Mouse (Mus musculus) lung, embryonic 16.5 days (tissue): ENCODE results near the gene Map4. TPM values are rescaled to one million over a fixed set of nuclear protein-coding genes. Genes with fewer than 3 reads are reported as not detected.

Source experiments
- ATAC-seq: fragments of 200-750 bp; cut with Nextera tagmentation; 2 replicates; pipeline ENCODE4 v1.8.0; 2017; ENCODE audit warnings: low read depth, mild to moderate bottlenecking, moderate library complexity
- H3K27ac ChIP-seq: fragments of 300-500 bp; sonication (generic); 2 replicates; pipeline ENCODE4 v1.5.1; 2014; ENCODE audit warnings: mild to moderate bottlenecking, control low read depth, low read length
- H3K27me3 ChIP-seq: fragments of 300-500 bp; sonication (generic); 2 replicates; pipeline ENCODE4 v1.6.1; 2014; ENCODE audit warnings: low read depth, low read length, mixed read lengths; ENCODE audit not compliant: control insufficient read depth, insufficient read depth
- H3K36me3 ChIP-seq: fragments of 300-500 bp; sonication (generic); 2 replicates; pipeline ENCODE4 v1.6.1; 2014; ENCODE audit warnings: low read length; ENCODE audit not compliant: control insufficient read depth, insufficient read depth
- H3K4me1 ChIP-seq: fragments of 300-500 bp; sonication (generic); replicated peaks from 2 replicates; pipeline ENCODE4 v1.6.1; 2014; ENCODE audit warnings: low read length, mixed read lengths; ENCODE audit not compliant: control insufficient read depth, insufficient read depth
- H3K4me2 ChIP-seq: fragments of 300-500 bp; sonication (generic); 2 replicates; pipeline ENCODE4 v1.6.1; 2014; ENCODE audit warnings: low read depth, low read length, control low read depth
- H3K4me3 ChIP-seq: fragments of 300-500 bp; sonication (generic); 2 replicates; pipeline ENCODE4 v1.5.1; 2014; ENCODE audit warnings: mild to moderate bottlenecking, low read length, control low read depth
- H3K9ac ChIP-seq: fragments of 300-500 bp; sonication (generic); 2 replicates; pipeline ENCODE4 v1.6.1; 2014; ENCODE audit warnings: low read length, control low read depth
- H3K9me3 ChIP-seq: fragments of 300-500 bp; sonication (generic); 2 replicates; pipeline ENCODE4 v1.6.1; 2016; ENCODE audit warnings: low read length; ENCODE audit not compliant: control insufficient read depth
- WGBS: fragments of 180-500 bp; shearing (Covaris S2); extraction: QIAGEN DNeasy Blood & Tissue Kit; methylation state at CpG from one replicate; pipeline ENCODE4 v1.1.7; 2014; 5-methylcytosine and 5-hydroxymethylcytosine counted together
- polyA plus RNA-seq: library from polyadenylated mRNA; unstranded; fragments of >200 nt; fragmentation: Nextera tagmentation; extraction: Ambion mirVana; gene quantifications from 2 replicates; pipeline ENCODE4 v1.2.1, GENCODE M21; 2015

The Map4 gene
- polyA plus RNA-seq, 1 experiment from 2014 or later, result 56.2 TPM

DNA sequence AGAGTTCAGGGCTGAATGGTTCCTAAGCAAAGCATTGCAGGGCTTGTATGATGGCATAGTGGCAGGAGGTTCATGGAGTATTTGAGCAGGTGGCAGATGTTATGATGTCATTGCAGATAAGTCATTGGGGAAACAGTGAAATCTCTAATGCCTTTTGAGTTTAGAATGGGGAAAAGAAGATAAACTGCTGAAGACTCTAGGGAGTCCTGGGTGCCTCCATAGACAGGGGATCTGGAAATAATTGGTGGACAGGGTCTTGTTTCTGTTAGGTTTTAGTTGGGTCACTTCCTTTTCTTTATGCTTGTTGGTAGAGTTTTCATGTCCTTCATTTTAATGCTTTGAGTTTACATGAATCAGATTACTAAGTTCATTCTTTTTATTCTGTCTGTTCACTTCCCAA, 116.0 kb downstream of the Map4 start:
- Histone ChIP-seq H3K4me3 (no peak overlapping the region), H3K36me3 (no peaks in the 10 kb centered on the region; the same call in 1 of the 2 replicates), H3K9me3 (no peaks in the 10 kb centered on the region), H3K27me3 (no peaks in the 10 kb centered on the region), H3K4me2 (no peak overlapping the region), H3K27ac (no peak overlapping the region), H3K4me1 (no peaks in the 10 kb centered on the region; the same call in 1 of the 2 replicates), H3K9ac (no peak overlapping the region)
- ATAC-seq, result no peak

DNA sequence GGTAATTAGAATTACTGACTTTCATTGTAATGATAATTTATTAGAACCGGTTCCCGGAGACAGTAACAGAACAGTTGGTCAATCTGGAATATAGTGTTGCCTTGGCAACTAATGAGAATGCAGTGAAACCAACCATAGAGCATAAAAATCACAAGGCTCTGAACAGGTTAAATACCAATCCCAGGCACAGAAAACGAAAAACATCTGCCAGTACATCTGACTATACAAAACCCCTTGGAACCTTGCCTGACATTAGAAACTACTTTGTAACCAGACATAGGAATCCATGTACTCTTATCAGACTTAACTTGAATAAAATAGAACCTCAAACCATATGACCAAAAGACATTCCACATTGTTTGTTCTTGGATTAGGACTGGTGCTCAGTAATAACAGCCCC, 116.6 kb downstream of the Map4 start:
- 76% methylated on average over 3 of the region's 3 CpGs for WGBS
- Histone ChIP-seq H3K9me3 (no peaks in the 10 kb centered on the region), H3K36me3 (no peaks in the 10 kb centered on the region; the same call in 1 of the 2 replicates), H3K4me3 (no peak overlapping the region), H3K9ac (no peak overlapping the region), H3K27me3 (no peaks in the 10 kb centered on the region), H3K4me2 (no peak overlapping the region), H3K27ac (no peak overlapping the region), H3K4me1 (peaks cover 2% of the 10 kb centered on the region; the same call in 1 of the 2 replicates)
- no peak for ATAC-seq

DNA sequence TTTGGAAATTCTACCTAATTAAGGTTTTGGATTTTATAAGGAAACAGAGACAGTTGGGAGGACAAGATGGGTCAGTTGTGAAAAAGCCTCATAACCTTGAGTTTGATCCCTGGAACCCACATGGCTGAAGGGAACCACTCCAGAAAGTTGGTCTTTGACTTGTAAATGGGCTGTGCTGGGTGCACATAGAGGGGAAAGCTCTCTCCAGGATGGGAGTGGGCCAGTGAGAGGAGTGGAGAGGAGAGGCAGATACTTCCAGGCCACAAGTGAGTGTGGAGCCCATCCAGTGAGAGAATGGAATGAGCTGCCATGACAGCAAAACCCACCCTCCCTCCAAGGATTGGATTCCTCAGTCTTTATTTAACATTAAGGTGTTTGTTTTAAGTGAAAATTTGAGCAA, 119.9 kb downstream of the Map4 start:
- H3K9ac ChIP-seq, result no peak overlapping the region
- ATAC-seq, result no peak
- H3K27me3 ChIP-seq, result no peaks in the 10 kb centered on the region
- H3K36me3 ChIP-seq, result no peaks in the 10 kb centered on the region
- H3K4me1 ChIP-seq, result peaks cover 12% of the 10 kb centered on the region; the same call in 1 of the 2 replicates
- no peak overlapping the region for H3K4me3 ChIP-seq
- no peak overlapping the region for H3K4me2 ChIP-seq
- no peak overlapping the region for H3K27ac ChIP-seq
- no peaks in the 10 kb centered on the region for H3K9me3 ChIP-seq

GRCm38 (mm10) chr9:110051869-110052661, 120.8 kb downstream of the Map4 start:
- no peak for ATAC-seq
- Histone ChIP-seq H3K27ac (no peak overlapping the region), H3K9me3 (no peaks in the 10 kb centered on the region), H3K27me3 (no peaks in the 10 kb centered on the region), H3K9ac (no peak overlapping the region), H3K4me1 (peaks cover 12% of the 10 kb centered on the region; the same call in 1 of the 2 replicates), H3K4me2 (no peak overlapping the region), H3K36me3 (no peaks in the 10 kb centered on the region), H3K4me3 (no peak overlapping the region)
- 66% methylated on average over 23 of the region's 23 CpGs for whole genome bisulfite sequencing

- no peak overlapping the region for H3K4me3 ChIP-seq
- H3K27ac ChIP-seq, result no peak overlapping the region
- no peaks in the 10 kb centered on the region for H3K36me3 ChIP-seq
- no peaks in the 10 kb centered on the region for H3K27me3 ChIP-seq
- ATAC-seq, result no peak
- H3K4me2 ChIP-seq, result no peak overlapping the region
- 75% methylated on average over 4 of the region's 4 CpGs for WGBS
- H3K4me1 ChIP-seq, result peaks cover 12% of the 10 kb centered on the region; the same call in 1 of the 2 replicates
- H3K9me3 ChIP-seq, result no peaks in the 10 kb centered on the region
- H3K9ac ChIP-seq, result no peak overlapping the region
Measured at GRCm38 (mm10) chr9:110052951-110053304, 121.7 kb downstream of the Map4 start.

DNA sequence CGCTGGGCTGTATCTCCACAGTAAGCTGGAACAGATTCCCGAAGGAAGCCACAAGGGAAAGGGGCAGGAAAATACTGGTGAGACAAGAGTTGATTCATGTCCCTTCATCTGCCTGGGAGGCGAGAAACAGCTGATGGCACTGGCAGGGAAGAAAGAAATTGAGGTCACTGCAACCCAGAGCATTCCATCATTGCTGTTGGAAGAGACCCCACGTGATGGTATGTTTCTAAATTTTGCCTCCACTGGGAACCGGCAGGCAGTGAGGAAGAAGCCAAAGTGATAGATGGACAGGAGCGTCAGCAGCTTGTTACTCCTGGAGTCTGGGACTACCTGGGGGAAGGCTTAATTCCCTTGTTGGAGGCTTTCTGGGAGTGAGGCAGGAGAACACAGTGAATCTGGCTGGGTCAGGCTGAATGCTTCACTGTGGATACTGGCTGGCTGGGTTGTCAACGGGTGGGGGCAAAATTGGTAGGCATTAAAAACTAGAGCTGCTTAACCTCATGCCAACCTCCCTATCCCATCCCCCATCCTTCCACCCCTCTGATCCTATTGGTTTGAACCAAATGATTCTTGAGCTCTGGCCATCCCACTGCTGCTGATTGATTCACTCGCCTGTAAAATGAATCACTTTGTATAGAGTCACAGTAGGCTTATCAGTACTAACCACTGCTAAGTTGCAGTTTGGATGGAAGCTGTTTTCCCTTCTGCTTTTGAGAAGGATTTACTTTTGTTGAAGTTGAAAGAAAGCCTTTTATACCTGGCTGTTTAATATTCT, 122.2 kb downstream of the Map4 start:
- no peak overlapping the region for H3K4me2 ChIP-seq
- H3K4me1 ChIP-seq, result peaks cover 12% of the 10 kb centered on the region; the same call in 1 of the 2 replicates
- H3K27me3 ChIP-seq, result no peaks in the 10 kb centered on the region
- ATAC-seq, result no peak
- 47% methylated on average over 8 of the region's 8 CpGs for WGBS
- no peaks in the 10 kb centered on the region for H3K9me3 ChIP-seq
- H3K36me3 ChIP-seq, result no peaks in the 10 kb centered on the region
- H3K4me3 ChIP-seq, result no peak overlapping the region
- no peak overlapping the region for H3K9ac ChIP-seq
- H3K27ac ChIP-seq, result no peak overlapping the region

DNA sequence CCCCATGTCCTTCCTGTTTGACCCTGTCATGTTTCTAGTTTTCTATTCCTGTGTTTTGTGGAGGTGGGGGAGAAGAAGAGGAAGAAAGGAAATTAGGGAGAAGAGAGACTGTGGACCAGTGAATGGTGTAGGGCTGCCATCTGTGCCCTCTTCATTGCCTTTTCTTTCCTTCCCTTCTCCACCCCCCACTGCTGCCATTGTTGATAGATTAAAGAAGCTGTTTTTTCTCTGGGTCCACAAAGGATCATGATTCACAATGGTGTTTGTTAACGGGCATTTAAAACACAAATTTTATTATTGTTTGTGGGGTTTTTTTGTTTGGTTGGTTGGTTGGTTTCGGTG, 122.8 kb downstream of the Map4 start:
- Histone ChIP-seq H3K4me2 (no peak overlapping the region), H3K27me3 (no peaks in the 10 kb centered on the region), H3K36me3 (no peaks in the 10 kb centered on the region), H3K4me3 (no peak overlapping the region), H3K4me1 (peaks cover 15% of the 10 kb centered on the region), H3K27ac (no peak overlapping the region), H3K9ac (no peak overlapping the region), H3K9me3 (no peaks in the 10 kb centered on the region)
- 76% methylated on average over 2 of the region's 2 CpGs for whole genome bisulfite sequencing
- ATAC-seq, result no peak

GRCm38 (mm10) chr9:110054781-110055180, 123.5 kb downstream of the Map4 start:
- no peak overlapping the region for H3K4me3 ChIP-seq
- WGBS, result 54% methylated on average over 3 of the region's 3 CpGs

DNA sequence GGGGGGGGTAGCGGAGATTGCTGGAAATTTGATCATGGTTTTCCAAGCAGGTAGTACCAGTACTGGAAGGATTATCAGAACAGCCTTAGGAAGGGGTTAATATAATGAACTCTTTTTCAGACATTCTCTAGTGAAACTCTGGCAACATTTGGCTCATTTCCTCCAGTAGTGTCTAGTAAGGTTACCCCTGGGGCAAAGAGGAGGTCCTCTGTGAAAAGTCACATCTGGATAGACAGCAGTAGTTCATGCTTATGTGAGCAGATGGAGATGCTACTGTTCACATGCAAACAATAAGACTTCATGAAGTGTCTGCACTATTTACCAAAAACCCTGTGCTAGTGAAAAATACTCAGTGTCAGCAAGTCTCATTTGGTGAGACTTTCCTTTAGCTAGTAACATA, 125.9 kb downstream of the Map4 start:
- Histone ChIP-seq H3K9ac (no peak overlapping the region), H3K27me3 (no peaks in the 10 kb centered on the region), H3K4me2 (no peak overlapping the region), H3K36me3 (no peaks in the 10 kb centered on the region), H3K4me3 (no peak overlapping the region), H3K9me3 (no peaks in the 10 kb centered on the region), H3K27ac (no peak overlapping the region), H3K4me1 (peaks cover 15% of the 10 kb centered on the region)
- WGBS, result 87% methylated on average over 1 of the region's 1 CpGs
- peak; percentile 87 for ATAC-seq

More at GRCm38 (mm10) chr9:110054781-110055180, 123.5 kb downstream of the Map4 start:
- H3K9ac ChIP-seq, result no peak overlapping the region
- no peaks in the 10 kb centered on the region for H3K27me3 ChIP-seq
- H3K36me3 ChIP-seq, result no peaks in the 10 kb centered on the region
- no peaks in the 10 kb centered on the region for H3K9me3 ChIP-seq
- peak; percentile 56 for ATAC-seq
- H3K4me1 ChIP-seq, result peaks cover 15% of the 10 kb centered on the region
- no peak overlapping the region for H3K27ac ChIP-seq
- no peak overlapping the region for H3K4me2 ChIP-seq
